Mouse (Mus musculus) frontal cortex, adult 2 months (tissue): Measurements from ENCODE around the gene Sgca. TPM values are rescaled to one million over a fixed set of nuclear protein-coding genes. Genes with fewer than 3 reads are reported as not detected.

ENCODE experiments used
- DNase-seq, 2 experiments: peaks; one replicate each; pipeline ENCODE4 v3.0.0; 2022; ENCODE audit warnings: low spot score in 1 of 2; ENCODE audit errors: extremely low spot score in 1 of 2
- polyA plus RNA-seq: library from polyadenylated mRNA; depleted of rRNA; stranded (reverse); fragments of >200 nt; gene quantifications from 2 replicates; pipeline ENCODE4 v1.2.3, GENCODE M21; 2012

The Sgca gene
- polyA plus RNA-seq, 1 experiment: 1.4 TPM

DNA sequence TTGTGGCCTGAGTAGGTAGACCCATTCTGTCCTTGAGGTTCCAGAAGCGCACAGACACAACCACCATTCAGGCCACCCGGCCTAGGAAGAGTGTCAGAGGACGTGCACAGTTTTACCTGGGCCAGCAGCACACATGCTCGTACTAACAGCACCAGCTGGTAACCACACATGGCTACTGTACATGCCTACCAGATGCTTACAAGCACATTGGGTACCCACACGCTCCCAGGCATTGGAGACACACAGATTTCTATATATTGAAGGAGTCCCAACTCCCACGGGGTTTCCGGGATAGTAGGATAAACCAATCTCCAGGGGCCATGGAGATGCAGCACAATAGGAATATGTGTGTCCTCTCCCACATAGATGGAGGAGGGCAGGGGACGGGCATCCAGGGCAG, 26.6 kb upstream of the Sgca start:
- DNase-seq: no peak

DNA sequence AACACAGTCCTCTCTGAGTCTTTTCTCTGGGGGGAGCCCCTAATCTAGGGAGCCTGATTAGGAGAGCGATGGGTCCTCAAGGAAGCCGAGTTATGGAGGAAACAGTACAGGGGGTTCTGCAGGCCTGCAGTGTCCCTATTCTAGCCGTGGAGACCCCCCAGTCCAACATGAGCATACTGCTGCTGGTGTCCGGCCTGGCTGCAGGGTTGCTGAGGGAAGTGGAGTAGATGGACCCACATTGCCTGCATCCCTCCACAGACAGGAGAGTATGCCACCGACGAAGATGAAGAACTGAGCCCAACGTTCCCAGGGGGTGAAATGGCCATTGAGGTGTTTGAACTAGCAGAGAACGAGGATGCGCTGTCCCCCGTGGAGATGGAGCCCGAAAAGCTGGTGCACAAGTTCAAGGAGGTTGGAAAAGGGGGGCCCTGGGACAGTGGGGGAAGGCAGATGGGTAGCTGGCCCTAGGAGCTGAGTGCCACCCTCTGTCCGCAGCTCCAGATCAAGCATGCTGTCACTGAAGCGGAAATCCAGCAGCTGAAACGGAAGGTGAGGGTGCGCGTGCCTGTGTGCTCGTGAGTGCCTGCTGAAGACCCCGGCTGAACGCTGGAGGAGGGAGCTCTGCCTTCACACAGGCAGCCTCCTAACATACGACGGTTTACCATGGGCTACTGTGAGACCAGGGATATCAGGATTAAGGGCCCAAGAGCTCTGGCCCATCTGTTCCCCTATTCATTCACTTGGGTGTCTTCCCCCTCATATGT, 25.6 kb upstream of the Sgca start:
- no peak for DNase-seq

DNA sequence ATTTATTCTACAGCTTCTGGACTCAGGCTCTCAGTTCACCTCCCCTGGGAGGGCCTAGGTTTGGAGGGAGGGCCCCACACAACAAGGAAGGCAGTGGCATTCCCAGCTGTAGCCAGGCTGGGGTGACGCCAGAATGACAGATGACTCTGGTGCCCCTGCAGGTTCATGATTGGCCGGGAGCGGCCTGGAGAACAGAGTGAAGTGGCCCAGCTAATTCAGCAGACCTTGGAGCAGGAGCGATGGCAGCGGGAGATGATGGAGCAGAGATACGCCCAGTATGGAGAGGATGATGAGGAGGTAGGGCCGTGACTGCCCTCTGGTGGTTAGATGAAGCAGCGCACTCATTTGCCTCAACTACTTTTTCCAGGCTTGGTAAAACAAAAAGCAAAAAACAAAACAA, 24.9 kb upstream of the Sgca start:
- DNase-seq: peak in 1 of 2 experiments; percentile 83

DNA sequence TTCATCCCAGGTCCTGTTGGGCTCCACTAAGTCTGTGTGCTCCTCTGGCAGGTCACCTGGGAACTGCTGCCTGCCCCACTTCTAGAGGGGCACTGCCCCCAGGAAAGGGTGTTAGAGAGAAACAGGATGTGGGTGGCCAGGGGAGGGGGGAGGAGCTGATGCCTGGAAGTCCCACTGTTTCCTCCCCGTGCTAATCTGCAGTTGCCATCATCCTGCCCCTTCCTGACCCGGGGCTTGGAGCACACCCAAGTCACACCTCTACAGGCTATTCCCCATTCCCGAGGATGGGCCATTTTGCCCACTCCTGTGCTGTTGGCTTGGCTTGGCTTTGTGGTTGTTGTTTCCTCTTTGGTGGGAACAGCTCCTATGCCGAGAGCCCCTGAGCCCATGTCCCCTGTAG, 24.4 kb upstream of the Sgca start:
- no peak for DNase-seq

DNA sequence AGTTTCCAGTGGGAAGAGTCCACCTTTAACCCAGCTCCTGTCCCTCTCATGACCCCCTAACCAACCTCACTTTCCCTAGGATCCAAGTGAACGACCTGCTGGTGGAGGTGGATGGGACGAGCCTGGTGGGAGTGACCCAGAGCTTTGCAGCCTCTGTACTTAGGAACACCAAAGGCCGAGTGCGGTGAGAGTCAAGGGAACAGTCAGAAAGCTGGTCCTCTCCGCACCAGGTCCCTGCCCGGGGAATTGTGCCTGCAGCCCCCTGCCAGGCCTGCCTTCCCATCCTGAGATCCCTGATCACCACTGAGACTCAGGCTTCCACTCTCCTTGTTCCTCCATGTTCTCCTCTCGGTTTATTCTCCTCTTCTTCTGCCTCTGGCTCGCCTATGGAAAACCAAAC, 24.0 kb upstream of the Sgca start:
- DNase-seq: no peak

DNA sequence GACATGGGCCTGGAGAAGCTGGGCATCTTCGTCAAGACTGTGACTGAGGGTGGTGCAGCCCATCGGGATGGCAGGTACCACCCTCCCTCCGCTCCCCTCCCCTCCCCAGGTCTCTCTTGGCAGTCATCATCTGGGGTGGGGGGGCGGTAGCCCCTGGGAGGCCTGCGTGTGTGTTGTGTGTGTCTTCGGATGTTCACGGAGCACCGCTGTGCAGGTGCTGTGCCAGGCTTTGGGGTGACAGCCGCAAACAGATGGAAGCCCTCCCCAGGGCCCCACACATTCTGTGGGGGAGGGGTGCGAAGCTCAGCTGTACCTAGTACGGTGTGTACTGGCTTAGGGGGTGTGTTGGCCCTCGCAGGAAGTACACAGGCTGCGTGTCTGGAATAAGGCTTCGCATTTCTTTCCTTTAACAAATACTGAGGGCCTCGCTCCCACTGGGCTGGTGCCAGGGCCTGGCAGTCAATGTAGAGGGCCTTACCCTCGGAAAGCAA, 22.0 kb upstream of the Sgca start:
- peak in 1 of 2 experiments; percentile 64 for DNase-seq

DNA sequence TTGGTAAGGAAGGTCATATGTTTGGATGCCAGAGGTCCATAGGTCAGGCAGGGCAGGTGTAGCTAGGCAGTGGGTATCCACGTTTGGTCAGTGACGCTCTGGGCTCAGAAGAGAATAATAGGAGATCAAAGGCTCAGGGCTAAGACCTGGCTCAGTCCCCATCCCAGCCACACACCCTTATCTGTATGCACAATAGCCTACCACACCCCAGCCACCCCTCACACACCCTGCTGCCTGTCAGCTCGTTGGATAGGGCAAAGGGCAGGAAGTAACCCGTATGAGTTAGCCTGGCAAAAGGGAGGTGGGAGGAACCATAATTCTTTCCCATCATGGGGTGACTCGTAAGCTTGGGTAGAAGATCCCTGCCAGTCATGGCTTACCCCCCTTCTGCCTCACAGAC, 21.5 kb upstream of the Sgca start:
- no peak for DNase-seq

DNA sequence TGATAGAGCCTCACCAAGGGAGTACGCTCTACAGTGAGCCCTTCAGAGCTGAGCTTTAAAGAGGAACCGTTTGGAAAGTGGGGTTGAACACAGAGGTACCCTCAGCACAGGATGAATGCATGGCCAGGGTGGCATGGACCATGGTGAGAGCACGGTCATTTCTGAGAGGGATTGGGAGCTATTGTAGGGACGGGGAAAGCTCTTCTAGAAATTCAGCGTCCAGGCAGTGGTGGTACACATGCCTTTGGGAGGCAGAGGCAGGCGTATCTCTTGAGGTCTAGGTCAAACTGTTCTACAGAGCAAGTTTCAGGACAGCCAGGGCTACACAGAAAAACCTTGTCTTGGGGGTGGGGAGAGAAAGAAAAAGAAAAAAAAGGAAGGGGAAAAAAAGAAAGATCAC, 20.9 kb upstream of the Sgca start:
- no peak for DNase-seq

DNA sequence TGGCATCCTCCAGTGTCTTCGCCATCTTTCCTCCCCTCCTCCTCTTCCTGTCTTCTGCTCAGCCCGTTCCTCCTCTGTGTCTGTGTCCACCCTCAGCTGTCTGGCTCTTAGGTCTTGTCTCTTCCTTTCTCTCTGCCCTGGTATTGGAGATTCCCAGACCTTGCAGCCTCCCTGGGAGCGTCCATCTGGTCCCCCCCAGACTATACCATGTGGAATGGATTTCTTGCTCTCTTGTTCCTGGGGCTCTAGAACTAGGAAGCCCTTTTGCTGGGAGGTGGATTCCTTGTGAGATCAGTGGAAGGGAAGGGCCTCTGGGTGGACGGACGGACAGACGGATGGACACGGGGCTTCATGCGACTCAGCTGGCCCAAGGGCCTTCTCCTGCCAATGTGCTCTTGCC, 20.0 kb upstream of the Sgca start:
- DNase-seq: no peak

DNA sequence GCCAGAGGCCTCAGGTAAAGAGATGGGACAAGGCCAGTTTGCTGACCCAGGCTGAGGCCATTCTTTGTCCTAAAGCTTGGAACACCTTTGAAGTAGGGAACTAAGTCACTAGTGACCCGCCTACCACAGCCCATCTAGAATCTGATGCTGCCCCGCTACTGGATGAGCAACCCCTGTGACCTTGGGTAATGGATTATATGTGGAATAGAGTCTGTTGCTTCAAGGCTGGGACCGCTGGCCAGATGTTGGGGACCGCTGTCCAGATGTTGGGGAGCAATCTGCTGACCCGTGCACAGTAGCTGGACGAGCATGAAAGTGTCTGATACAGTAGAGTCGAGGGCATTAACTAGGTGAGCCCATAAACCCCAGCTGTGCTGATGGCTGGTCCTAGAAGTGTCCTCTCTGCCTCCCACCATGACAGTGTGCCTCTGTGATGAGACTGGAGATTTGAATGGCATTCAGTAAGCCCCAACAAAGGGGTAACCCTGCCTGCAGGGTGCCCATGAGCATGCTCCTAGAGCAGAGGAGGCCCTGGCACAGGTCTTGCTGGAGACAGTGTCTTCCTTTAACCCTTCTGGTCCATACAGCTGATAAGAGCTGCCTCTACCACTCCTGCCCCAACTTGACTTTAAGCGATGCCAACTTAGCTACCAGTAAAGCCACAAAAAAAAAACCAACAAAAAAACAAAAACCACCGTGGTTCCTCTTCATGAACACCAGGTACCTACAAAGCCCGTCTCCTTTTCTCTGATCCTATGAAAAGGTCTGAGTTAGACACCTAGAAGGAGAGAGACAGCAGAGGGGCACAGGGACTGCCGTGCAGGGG, 19.0 kb upstream of the Sgca start:
- DNase-seq: no peak

DNA sequence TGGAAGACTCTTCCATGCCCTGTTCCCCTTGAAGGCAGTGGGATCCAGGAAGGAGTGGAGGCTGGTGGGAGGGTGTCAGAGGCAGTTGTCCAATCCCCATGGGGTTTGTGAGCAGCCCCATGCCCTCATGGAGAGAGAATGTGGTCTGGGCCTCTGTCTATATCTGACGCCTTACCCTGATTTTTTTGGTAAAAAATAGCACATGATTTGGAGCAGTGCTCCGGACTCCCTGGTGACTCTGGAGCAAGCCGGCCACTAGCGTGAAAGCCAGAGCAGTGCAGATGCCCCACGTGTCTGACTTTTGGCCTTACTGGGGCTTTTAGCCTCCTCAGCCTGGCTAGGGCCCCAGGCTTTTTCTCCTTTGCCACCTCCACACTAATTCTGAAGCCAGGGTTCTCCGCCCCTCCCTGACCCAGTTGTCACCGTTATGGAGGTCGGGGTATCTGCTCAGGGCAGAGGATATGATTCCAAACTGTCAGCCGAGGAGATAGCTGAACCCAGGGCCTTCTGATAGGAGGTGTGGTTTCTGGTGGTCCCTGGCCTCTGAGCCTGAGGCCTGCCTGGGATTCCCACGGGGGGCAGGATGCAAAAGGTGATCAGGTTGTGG, 18.2 kb upstream of the Sgca start:
- no peak for DNase-seq

DNA sequence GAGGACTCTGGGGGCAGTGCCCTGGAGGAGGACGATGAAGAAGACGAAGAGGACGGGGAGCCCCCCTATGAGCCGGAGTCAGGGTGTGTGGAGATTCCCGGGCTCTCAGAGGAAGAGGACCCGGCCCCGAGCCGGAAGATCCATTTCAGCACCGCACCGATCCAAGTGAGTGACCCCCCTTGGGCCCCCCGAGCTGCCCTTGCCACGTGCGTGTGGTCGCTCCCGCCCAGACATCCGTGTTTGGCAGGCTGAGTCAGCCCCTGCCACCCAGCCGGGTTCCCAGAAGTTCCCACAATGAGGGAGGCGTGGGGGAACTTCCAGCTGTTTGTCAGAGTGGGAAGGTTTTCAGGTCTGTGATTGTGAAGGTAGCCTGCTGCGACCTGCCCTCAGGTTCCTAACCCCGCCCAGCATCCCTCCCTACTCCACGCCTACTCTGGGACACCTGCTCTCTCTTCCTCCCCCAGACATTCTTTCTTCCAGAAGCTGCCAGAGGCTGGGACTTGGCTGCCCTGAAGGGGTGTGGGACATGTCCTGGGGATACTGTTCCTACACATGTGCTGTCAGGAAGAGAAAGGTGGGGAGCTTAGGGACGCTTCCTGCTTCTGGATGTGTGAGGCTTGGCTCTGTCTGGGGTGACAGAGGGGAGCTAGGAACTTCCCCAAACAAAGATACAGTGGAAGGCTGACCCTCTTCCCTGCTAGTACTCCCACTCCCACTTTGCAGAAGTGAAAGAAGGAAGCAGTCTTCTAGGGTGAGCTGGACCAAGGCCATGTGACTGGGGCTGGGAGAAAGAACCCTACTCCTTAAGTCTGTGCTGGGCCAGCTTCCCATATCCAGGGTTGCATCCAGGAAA, 16.9 kb upstream of the Sgca start:
- no peak for DNase-seq

DNA sequence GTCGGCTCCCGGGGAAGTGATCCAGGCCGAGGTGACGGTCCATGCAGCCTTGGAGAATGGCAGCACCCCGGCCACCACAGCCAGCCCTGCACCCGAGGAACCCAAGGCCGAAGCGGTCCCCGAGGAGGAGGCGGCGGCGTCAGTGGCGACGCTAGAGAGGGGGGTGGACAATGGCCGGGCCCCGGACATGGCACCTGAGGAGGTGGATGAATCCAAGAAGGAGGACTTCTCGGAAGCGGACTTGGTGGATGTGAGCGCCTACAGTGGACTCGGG, 16.3 kb upstream of the Sgca start:
- no peak for DNase-seq

DNA sequence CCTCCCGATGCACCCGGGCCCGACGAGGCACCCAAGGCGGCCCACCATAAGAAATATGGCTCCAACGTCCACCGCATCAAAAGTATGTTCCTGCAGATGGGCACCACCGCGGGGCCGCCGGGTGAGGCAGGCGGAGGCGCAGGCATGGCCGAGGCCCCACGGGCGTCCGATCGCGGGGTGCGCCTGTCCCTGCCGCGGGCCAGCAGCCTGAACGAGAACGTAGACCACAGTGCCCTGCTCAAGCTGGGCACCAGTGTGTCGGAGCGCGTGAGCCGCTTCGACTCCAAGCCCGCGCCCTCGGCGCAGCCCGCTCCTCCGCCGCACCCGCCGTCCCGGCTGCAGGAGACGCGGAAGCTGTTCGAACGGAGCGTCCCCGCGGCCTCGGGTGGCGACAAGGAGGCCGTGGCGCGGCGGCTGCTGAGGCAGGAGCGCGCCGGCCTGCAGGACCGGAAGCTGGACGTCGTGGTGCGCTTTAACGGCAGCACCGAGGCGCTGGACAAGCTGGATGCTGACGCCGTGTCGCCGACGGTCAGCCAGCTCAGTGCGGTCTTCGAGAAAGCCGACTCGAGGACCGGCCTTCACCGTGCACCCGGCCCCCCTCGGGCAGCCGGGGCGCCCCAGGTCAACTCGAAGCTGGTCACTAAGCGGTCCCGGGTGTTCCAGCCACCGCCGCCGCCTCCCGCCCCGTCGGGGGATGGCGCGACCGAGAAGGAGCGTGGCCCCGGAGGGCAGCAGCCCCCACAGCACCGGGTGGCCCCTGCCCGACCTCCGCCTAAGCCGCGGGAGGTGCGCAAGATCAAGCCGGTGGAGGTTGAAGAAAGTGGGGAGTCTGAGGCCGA, 15.7 kb upstream of the Sgca start:
- DNase-seq: no peak

DNA sequence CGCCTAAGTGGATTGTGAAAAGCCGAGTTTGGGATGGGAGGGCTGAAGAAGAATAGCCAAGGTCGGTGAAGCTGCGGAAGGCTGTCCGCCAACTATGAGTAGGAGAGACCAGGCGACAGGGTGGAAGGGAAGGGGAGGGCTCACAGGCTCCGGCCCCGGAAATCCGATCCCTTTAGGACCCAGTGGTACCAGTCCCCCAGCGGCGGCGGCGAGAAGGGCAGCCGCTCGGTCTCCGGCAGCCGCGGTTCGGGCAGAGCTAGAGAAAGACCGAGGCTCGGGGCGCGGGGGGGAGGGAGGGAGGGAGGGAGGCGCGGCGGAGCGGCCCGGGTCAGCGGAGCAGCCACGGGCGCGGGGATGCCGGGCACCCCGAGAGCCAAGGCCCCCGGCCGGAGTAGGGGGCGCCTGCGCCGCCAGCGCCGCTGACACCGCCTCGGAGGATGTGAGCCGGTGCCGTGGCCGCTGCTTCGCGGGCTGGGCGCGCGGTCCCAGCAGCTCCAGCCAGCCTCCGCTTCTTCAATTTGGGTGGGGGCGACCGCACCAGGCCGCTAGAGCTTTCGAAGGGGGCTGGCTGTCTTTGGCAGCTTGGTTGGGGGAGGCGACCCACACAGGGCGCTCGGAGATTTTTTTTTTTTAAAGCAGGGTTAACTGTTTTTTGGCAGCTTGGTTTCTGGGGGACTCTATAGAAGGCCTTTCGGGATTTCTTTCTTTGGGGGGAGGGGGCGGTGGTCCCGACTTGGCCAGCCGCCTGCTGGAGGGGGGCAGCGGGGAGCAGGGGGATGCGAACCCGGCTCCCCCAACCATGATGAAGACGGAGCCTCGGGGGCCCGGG, 14.8 kb upstream of the Sgca start, which contains the start of gene Ppp1r9b:
Ppp1r9b (plus strand) TSS at position 287 of the 829 bp plus-strand sequence.
- peak; percentile 84 to 94 for DNase-seq

DNA sequence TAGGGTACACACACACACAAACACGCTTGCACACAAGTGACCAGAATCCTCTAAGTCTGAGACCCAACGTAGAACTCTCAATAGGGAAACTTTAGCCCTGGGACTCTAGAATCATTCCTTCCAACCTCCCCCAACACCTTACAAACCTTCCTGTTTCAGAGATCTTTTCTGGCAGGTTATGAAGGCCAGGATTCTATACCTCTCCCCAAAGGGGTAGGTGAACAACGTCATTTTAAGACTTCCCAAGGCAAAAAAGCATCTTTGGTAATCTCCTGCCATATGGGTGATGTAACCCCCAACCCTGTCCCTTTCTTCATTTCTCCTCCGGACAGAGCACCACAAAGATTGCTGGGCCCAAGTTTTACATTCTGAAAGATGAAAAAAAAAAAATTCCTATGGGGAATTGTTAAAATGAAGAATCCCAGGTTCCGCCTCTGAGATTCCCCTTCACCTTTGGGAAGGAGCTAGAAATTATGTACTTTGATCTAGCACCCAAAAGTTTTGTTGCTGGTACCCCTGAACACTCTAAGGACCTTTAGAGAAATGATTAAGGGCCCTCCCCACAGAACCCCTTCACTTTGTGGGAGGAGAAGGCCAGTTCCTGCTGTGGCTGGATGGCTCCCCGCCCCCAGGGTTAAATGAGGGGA, 14.1 kb upstream of the Sgca start:
- DNase-seq: no peak

DNA sequence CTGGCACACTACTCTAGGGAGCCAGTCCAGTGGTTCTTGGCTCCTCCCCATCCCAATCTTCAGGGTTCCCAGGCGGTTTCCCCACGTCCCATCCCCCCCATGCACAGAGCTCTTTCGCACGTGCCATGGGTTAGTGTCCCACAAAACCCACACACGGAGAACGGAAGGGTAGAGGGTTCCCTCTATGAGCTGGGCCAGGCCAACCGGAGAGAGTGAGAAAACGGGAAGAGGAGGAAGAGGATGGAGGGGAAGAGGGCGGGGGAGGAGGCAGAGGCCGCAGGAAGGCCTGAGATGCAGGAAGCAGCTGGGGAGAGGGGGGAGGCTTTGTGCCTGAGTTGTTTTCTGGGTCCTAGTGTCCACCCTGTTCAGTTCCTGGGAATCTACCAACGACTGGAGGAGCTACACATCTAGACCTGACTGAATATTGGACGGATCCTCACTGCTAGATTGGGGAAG, 13.5 kb upstream of the Sgca start:
- peak; percentile 81 to 91 for DNase-seq

DNA sequence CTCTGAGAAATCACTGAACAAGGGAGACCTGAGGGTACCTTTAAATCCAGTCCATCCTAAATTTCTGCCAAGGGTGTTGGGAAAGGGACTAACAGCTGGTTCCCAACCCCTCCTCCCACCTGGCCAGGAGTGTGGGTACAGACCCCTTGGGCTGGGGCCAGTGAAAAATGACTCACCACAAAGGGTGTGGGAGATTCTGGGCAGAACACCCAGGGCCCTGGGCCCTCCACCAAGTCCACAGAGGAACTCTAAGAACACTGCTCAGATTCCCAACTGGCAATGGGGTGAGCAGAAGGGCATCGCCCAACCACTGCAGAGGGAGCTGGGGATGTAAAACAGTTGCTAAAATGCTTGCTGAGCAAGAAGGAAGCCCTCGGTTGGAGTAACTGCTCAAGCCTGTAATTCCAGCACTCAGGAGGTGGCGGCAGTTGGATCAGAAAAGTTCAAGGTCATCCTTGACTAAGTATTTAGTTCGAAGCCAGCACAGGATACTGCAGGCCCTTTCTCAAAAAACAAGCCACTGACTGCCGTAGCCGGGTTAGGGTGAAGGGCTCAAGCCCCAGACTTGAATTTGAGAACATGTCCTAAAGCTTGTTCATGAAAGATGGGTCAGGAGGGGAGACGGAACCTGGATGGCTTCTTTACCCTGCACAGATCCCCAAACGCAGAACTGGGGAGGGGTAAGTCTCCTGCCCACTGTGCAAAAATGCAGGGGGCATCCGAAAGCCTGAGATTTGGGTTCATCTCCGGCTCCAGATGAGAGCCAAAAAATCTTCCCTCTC, 12.8 kb upstream of the Sgca start:
- DNase-seq: no peak
